Mouse (Mus musculus) layer of hippocampus, adult 9-10 months (tissue): ENCODE results near the gene Mmel1.
A peak's percentile ranks its signal among the peaks of the same experiment; 100 is the strongest.

Experiments used
- DNase-seq: peaks from one replicate; pipeline ENCODE4 v3.0.0; 2022; ENCODE audit warnings: low spot score

The Mmel1 gene

DNA sequence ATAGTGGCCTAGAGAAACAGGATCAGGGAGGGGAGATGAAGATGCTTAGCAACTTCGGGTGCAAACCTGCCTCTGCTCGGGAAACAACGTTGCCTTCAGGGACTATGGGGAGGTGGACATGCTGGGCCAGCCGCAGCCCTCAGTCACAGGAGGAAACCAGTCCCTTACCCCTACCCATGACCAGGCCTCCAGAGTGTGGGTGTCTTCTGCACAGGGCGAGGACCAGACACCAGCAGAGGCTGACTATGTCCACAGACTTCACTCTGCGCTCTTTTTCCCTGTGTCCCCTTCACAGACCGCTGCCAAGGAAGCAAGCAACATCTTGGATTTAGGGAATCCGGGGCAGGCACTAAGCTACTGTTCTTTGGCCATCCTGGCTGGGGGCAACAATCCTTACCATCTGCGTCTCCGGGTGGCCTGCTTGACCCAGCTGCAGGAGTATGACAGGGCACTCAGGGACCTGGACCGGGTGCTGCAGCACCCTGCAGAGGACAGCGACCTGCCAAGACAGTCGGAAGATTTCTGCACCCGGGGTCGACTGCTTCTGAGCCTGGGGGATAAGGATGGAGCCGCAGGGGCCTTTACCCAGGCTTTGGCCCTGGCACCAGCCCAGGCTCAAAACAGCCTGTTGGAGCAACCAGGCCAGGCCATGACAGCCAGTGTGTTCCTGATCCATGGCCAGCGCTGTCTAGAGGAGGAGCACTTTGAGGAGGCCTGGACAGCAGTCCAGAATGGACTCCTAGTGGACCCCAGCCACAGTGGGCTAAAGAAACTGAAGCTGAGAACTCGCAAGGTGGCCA, 4.2 kb upstream of the Mmel1 start:
- no peak for DNase-seq

DNA sequence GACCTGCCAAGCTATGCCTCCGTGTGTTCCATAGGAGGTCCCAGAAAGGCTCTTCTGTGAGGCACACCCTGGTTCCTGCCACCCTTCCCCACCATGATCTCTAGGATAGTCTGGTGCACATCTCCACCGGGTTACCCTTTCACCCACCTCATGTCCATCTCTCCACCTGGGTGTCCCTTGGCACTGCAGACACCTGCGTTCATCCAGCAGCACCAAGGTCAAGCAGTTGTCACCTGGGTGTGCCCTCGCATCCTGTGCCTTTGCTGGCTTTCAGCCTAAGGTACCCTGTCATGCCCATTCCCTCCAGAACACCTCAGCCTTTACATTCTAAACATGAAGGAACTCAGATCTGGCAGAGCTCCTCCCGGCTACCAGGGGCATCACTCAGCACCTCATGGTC, 3.0 kb upstream of the Mmel1 start:
- no peak for DNase-seq

DNA sequence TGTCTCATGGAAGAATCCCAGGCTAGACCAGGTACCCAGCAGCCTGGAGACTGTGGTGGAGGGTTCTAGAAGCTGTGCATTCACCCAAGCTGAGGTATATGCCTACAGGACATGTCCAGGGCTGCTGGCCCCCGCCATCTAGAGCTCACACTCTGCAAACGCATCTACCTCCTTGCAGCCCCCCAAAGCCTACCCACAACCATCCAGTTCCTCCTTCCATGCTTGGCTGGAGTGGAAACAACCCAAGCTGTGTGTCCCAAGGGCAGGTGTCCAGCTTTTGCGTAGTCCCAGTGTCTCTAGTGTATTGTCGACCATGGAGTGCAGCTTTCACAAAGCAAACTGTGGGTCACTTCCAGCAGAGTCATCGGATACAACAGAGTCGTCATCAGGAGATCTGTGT, 2.1 kb upstream of the Mmel1 start:
- DNase-seq, result no peak

DNA sequence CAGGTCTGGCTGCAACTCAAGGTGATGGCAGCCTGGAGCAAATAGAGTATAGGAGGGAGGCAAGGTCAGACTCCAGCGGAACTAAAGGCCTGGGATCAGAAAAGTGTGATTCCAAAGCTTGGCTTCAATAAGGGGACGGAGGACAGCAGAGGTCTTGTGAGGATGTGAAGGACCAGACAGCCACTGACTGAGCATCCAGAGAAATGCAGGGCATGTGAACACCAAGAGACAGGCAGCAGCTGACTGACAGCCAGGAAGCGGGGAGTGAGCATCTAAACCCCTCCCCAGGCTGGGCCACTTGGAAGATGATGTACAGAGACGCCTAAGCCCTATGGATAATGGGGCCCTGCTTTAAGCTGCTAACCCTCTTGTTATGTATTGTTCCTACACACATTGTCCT, 1.3 kb downstream of the Mmel1 start:
- no peak for DNase-seq

DNA sequence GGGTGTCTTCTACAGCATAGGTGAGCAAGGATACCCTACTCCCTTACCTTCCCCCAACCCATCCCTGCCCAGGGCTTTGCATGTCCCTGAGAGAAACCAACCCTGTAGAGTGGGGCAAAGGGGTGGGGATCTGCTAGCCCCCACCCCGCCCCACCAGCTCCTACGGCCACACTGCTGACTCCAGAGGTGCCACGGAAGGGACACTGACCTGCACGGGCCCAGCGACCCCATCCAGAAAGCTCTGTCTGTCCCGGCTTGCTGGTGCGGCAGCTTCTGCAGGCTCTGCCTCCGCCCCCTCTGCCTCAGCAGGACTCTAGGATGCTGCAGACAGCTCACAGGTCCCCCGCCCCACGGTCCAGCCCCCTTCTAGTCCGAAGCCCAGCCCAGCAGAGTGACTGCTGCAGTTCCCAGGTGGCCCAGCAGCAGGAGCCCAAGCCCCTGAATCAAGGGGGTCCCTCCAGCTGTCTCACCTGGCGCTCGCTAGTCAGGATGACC, 2.4 kb downstream of the Mmel1 start:
- no peak for DNase-seq

DNA sequence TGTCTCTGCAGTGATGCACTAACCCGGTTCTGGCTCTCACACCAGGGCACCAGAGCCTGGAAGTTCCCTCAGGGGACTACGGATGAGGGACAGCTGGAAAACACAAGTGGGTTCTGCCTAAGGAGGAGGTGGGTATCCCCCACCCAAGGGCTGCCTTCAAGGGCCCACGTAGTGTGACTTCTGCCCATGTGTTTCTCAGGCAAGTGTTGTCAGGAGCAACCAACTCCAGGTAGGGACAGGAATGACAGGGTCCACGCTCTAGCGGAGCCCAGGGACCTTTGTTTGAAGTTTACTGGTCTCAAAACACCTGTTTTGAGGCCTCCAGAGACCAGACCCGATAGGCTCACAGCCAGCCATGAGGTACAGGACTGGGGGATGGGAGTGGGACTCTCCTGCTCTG, 3.8 kb downstream of the Mmel1 start:
- DNase-seq, result no peak

DNA sequence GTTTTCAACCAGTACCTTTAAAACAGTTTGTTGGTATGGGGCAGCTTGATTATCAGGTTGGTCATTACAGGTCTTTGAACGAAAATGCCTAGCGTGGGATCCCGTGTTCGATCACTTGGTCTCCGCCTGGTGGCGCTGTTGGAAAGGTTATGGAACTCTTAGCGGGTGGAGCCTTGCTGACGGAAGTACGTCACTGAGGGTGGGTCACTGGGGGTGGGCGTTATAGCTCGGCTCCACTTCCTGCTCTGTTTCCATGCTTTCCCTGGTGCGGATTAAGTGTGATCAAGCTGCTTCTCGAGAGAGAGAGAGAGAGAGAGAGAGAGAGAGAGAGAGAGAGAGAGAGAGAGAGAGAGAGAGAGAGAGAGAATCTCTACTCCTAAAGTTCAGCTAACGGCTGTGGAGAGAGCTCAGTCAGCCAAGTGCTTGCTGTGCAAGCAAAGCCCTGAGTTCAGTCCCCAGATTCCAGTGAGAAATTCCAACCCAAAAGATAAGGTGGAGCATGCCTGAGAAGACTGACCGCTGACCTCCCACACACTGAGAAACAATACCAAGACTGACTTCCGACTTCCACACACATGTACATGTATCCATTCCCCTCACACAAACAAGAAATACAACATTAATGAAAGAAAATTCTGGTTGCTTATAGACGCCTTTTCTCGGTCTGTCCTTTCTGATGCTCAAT, 8.6 kb downstream of the Mmel1 start:
- DNase-seq, result peak; percentile 69

DNA sequence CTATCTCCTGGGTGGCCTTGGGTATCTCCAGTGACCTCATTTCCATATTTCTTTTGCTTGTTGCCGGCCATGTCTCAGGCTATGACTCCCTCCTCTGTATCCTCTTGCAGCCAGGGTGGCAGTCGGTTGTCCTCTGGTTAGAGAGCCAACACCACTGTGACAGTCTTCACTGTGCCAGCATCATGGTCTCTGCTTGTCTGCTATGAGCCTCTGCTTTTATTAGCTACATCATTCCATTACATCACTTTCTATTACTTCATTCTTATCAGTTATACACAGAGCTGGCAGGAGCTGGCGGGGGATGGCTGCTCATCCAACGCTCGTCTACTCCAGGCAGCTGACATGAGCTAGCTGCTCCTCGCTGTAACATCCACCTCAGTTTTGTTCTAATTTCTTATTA, 11.3 kb downstream of the Mmel1 start:
- DNase-seq, result no peak

DNA sequence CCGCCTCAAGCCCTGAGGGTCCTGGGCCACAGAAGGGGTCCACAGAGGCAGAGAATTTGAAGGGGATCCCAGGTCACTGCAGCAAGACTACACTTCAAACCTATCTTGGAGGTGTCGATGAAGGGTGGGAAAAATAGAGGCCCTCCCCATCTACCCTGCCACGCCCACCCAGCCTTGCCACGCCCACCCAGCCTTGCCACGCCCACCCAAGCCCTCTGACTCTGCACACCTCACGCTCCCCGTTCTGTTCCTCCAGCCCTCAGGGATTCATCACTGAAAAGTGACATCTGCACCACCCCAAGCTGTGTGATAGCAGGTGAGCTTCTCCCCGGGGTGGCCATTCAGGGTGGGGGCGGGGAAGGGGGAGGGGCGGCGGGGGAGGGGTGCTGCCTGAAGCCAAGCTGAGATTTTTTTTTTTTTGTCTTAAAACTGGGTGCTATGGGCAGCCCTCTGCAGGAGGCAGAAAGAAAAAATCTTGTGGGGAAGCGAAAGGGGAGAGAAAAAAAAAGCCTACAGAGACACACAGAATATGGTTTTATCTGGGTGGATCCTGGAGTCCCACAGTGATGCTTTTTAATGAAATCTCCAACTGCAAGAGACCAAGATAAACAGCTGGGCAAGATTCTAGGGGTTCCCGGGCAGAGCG, 12.8 kb downstream of the Mmel1 start:
- DNase-seq, result no peak

DNA sequence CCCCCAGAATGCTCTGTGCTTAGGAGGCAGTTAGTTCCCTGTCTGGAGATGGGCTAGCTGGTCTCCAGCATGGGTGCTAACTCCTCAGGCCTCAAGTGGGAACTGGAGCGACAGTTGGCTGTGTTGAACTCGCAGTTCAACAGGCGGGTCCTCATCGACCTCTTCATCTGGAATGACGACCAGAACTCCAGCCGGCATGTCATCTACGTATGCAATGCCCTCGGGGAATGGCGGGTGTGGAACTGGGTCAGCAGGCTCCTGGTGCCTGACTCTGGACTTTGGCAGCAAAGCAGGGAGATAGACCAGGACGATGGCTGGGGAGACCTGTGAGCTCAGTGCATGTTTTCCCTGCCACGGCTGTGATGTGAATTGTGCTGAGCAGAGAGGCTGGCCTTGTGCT, 16.0 kb downstream of the Mmel1 start:
- no peak for DNase-seq

DNA sequence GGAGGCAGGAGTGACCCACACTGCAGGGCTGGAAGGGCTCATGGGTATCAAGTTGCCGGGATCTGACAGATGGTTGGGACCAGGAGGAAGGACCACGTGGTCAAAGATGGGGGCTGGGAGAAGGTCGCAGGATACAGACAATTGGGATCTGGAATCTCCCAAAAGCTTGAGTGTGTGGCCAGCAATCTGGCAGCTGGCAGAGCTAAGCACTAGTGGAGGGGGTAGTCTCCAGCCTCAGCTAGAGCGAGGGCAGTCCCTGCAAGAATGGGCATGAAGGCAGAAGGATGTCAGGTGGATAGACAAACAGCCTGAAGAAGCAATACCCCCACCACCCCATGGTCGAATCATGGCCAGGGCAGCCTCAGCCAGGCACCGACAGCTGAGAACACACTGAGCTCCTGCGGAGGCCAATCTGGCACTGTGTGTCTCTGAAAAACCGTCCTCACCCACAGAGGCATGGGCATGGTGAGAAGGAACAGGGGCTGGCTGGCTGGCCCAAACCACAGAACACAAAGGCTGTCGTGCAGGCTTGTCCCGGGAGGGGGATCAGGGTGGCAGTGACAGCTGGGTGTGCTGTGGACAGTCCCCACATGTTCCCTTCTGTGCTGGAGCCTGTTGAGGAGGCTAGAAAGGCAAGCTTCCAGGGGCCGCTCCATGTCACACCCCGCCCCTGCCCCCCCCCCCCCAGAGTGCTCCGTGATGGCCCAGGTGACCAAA, 17.6 kb downstream of the Mmel1 start:
- DNase-seq, result no peak

DNA sequence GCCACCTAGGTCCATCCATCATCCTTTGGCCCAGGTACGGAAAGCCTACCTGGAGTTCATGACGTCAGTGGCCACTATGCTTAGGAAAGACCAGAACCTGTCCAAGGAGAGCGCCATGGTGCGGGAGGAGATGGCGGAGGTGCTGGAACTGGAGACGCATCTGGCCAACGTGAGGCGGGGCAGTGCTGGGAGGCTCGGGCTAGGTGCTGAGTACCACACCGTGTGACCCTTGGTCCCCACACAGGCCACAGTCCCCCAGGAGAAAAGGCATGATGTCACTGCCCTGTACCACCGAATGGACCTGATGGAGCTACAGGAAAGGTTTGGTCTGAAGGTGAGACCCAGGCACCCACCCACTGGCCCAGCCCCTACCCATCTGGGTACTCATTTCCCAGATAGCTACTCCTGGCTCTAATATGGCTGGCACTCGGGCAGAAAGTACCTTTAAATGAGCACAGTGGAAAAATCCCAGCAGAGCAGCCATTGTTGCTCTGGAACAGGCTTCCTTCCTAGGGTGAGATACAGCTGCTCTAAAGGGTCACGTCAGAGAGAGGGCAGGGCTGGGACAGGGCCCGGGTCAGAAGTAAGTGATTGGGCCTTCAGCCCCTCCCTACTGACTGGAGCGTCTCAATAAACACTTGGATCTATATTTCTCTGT, 18.3 kb downstream of the Mmel1 start:
- no peak for DNase-seq

DNA sequence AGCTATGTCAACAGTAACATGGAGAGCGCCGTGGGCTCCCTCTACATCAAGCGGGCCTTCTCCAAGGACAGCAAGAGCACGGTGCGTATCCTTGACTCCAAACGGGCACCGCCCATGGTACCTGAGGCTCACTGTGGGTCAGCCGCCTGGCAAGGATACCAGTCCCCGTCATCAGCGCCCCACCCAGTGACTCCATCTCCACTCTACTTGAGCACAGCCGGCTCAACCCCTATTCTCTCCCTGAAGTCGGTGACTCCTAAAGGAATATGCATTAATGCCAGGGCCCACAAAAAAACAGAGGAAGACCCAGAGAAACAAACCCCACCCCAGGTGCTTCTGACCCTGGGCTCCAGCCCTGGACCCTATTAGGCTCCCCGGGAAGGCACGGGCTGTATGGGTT, 21.5 kb downstream of the Mmel1 start:
- no peak for DNase-seq

DNA sequence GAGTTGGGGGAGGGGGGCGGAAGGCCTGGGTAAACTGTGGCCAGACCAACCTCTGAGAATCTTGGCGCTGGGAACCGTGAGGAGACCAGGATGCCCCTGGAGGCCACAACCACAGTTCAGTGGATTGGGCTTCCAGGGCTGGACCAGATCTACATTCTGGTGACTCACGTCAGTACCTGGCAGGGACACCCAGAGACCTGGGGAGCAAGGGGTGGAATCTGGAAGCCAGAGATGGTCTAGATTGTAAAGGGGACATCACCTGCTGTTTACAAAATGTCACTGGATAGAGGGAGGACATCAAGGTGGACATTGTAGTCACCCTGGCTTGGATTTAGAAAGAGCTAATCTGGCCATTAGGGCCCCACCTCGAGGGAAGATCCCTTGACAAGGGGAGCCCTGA, 26.2 kb downstream of the Mmel1 start:
- no peak for DNase-seq

DNA sequence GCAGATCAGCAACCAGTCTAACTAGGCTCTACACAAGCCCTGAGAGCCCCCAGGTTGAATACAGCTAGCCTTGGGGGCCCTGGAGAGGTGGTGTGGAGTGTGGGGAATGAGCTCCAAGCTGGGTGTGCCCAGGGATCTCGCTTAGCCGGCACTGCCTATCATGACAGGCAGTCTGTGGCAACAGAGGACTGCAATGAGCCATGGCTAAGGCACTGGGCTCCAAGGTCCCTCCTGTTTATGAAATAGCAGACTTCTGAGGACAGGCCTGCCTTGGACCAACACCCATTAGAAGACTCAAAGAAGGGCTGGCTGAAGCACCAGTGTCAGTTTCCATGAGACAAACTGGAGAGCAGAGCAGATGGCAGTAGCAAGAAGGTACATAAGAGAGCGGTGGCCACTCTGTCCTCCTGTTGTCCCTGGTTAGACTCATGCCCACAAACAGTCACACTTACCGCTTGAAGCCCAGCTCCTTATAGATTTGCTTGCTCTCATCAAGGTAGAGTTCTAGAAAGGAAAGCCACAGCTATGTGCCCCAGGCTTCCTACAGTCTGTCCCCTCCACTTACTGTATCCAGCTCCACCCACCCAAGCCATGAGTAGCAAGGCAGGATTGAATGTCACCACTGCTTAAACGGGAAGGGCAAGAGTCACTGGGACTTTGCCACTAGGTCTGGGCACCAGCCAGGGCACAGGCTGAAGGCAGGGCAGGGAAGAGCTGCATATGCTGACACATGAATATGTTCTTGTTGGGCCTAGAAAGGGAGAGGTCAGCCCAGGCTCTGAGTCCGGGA, 28.5 kb downstream of the Mmel1 start:
- no peak for DNase-seq

DNA sequence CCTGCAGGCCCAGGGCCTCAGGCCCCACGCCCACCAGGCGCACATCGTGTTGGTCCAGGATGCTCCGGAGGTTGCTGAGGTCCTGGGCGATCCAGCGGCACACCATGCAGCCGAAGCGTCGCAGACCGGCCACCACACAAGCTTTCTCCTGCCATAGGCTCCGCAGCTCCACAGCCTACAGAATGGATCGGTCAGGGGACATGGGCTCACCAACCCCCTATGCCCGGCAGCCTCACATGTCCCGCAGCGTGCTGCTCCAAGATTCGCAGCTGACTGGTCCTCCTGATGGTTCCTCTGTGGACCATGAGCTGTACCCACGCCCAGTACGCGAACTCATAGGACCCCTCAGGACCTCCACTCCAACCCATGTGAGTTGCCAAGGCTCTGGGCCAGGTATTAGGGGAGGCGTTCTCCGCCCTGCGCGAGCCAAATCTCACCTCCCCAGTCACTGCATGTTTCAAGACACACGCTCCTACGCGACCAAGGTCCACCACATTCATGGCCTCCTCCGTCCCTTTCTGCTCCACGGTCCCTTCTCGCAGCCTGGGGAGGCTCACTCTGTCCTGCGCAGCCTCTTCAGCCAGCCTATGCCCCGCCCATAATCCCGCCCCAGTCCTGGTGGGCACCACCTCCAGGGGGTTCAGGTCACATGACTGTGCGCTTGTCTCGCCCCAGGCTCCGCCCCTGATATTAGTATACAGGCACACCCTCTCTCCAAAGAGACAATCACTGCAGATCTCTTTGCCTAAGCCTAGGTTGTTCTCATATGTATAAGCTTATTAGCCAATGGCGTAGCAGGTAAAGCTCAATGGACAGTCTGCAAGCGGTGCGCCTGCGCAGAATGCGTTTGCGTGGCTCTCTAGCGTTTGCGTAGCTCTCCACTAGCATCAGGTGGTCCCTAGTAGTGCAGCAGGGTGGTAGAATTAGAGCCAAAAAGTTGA, 29.4 kb downstream of the Mmel1 start, which contains the start of gene Fam213b:
Gene Fam213b (minus strand): TSS at position 630 of the 941 bp plus-strand sequence.
- no peak for DNase-seq

DNA sequence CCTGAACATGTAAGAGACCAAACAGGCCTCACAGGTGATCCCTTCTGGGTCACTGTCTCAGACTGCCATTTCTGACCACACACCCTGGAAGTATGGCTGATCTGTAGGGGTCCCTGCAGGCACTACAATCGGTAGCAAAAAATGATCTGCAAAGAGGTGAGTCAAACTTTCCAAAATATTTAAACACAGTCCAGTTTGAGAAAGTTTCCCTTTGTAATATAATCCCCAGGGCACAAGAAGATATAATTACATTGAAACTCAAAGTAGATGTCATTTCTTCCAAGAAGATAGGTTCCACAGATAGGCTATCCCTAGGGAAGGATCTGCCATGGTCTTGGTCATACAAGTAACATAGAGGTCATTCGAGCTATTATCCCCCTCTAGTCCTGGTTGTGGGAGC, 33.0 kb downstream of the Mmel1 start:
- no peak for DNase-seq

DNA sequence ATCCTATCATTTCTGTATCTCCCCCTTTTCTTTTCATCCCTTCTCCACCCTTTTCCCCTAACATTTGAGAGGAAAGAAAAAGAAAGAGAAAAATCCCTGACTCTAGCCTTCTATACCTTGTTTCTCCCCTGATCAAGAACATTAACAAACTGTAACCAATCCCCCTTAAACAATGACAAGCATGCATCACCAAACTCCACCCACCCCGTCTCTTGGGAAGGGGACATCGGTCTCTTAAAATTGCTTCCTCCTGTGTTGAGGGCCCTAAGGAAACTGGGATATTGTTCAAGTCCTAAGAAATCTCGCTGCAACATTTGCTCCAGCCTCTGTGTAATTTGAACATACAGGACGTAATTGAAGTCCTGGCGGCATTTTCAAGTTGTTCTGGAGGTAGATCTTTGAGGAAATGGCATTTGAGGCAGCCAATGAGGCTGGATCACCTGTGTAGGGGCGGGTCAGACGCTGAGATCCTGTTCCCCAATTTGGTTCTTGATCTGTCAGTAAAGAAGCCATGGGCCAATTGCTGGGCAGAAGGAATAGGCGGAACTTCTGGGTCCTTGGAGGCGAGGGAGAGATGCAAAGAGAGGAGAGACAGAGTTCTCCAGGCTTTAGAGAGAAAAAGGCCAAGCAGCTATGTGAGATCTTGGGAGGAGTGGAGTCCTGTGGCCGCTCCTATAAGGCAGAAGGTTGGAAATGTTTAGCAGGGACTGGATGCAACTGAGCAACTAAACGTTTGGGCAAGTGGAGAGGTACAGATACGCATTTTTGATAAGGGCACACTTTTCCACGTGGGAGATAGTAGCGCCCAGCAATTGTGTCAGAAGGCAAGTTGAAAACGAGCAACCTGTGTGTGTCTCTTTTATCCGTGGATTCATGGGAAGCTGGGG, 35.0 kb downstream of the Mmel1 start:
- peak; percentile 83 for DNase-seq

DNA sequence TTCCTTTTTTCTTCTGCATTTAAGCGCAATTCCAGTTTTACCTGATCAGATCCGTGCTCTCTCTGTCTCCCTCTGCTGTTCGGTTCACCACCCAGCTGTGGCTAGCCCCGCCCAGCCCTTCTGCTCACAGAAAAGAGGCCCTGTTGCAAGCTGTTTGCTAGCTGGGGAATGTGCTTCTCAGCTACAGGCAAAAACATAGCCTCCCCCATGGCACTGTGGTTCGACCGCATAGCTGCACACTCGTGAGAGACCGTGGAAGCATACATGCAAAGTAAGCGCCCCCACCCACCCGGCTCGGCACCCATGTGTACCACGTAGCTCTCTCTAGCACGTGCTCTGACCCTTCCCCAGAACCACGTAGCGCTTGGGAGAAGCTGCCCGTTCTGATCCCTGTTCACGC, 38.4 kb downstream of the Mmel1 start:
- peak; percentile 60 for DNase-seq
